Mouse (Mus musculus) MEL-GATA-1-ER (cell line): ENCODE measurements around the gene Olfr699.
"Not testable (repeated sequence)": the region's sequence is repeated elsewhere in the genome, so short reads cannot be mapped to it uniquely, and the experiment has no call there.

ENCODE experiments used
- DNase-seq: peaks from one replicate; pipeline ENCODE4 v3.0.0-alpha.2; 2012; ENCODE audit warnings: low read depth; ENCODE audit errors: extremely low read depth

The Olfr699 gene

GRCm38 (mm10) chr7:106793098-106793497 lies at the start of gene Olfr699:
Gene Olfr699 (minus strand): TSS chr7:106793198.
- DNase-seq, result no peak

GRCm38 (mm10) chr7:106833793-106834192 lies 40.8 kb upstream of the Olfr699 start, which contains the start of gene Olfr702:
Gene Olfr702 (minus strand): TSS chr7:106833893.
- no peak for DNase-seq

DNA sequence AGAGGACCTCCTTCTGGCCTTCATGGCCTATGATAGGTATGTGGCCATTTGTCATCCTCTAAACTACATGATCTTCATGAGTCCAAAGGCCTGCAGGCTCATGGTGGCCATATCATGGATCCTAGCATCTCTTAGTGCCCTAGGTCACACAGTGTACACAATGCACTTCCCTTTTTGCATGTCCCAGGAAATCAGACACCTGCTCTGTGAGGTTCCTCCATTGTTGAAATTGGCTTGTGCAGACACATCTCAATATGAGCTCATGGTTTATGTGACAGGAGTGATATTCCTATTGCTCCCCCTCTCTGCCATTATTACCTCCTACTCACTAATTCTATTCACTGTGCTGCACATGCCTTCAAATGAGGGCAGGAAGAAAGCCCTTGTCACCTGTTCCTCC lies 25.4 kb upstream of the Olfr699 start:
- DNase-seq, result no peak

- no peak for DNase-seq
Measured at GRCm38 (mm10) chr7:106815775-106816174, 22.8 kb upstream of the Olfr699 start.

- no peak for DNase-seq
Measured at GRCm38 (mm10) chr7:106813829-106814228, 20.8 kb upstream of the Olfr699 start, which contains the start of gene Olfr701. Gene Olfr701 (plus strand): TSS chr7:106814129.

DNA sequence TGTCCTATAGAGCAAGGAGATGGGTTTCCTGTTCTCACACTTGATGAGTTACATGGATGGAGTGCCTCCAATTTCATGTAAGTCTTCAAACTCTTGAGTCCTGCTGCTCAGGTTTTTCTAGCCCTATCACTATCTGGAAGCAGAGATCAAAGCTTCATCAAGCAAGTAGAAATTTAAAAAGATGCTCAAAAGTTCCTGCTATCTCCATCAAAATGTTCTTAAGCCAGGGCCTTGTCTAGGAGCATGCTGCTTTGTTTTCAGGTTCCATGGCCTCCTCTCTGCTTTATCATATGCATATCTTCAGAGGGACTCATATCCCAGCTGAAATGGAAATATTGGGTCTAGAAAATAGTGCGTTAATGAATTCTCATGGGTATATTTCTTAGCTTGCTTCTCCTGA lies 15.7 kb upstream of the Olfr699 start, which contains the start of gene Olfr700:
TSS of gene Olfr700 (minus strand) at position 101 of the 400 bp plus-strand sequence.
- no peak for DNase-seq

DNA sequence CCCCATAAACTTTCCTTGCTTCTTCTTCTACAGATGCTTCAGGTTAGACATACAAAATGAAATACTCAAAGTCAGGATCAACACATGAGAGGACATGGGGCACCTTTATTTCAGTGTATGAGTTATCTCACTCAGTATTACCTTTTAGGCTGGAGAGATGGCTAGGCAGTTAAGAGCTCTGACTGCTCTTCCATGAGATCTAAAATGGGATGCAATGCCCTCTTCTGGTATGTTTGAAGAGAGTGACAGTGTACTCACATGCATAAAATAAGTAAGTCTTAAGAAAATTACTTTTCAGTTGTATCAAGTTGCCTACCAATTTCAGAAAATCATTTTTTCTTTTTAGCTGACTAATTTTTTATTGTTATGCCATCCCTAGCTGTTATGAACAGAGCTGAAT lies 4.7 kb downstream of the Olfr699 start:
- DNase-seq, result no peak

- DNase-seq, result not testable (repeated sequence)
Measured at GRCm38 (mm10) chr7:106761008-106761407, 32.0 kb downstream of the Olfr699 start.

DNA sequence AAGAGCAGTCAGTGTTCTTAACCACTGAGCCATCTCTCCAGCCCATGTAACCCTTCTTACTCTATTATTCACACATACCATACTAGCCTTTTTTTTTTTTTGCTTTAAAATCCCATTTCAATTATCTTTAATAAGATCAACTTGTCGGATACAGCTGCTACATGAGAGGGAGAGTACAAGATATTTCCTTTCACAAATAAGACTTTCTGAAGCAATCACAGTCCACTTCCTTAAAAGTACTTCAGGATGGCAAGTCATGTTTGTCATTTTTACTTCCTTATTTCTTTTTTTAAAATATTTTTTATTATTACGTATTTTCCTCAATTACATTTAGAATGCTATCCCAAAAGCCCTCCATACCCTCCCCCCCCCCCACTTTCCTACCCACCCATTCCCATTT lies 34.2 kb downstream of the Olfr699 start:
- DNase-seq, result no peak

DNA sequence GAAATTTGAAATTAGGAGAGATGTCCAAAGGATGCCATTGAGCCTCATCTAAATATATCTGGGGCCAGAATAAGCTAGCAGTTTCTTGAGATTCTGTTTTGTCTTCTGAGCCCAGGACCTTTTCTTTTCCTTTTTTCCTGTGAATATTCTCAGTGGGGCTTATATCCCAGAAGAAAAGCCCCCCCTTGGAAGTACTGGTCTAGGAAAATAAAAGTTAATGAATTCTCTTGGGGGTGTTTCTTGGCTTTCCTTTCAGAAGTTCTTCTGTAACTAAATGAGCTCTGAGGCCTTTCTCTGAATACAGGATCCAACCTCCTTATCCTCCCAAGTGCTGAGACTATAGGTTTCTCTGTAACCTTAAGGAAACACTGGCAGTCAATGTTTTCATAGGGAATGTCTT lies 37.7 kb downstream of the Olfr699 start, which contains the start of gene Olfr698:
TSS of gene Olfr698 (minus strand) at position 101 of the 400 bp plus-strand sequence.
- no peak for DNase-seq

DNA sequence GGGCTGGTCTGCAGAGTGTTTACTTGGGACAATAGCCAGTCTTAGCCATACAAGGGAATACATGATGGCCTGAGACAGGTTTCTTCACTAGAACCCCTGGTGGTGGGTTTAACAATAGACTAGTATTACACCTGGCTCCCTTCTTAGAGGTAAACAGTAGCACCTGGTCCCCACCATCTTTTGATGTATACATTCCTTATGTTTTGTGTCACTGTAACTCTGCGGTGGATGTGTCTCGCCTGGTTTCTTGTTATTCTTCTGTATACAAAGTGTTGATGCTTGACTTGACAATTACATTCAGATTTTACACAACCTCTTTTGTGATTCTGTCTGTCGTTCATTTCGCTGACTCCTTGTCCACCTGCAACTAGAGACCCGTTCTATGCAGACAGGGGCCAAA lies 47.2 kb downstream of the Olfr699 start:
- no peak for DNase-seq

DNA sequence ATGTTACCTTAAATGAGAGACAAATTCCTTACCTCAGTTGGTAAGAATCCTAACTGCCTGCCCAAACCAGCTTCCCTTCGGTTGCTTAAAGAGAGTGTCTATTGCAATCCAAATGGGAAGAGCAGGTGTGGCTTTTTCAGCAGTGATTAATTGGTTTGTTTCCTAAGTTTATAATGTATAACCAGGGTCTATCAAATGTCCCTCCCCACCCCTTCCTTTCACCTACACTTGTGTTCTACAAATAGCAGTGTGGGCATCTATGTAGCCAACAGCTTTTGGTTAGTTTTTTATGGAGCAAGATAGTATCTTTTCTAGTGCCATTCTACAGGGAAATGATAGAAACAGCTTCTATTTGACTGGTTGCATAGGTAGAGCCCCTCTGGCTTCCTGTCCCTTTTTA lies 50.7 kb downstream of the Olfr699 start, which contains the start of gene Olfr697:
TSS of gene Olfr697 (minus strand) at position 101 of the 400 bp plus-strand sequence.
- no peak for DNase-seq
